Mouse (Mus musculus): ENCODE measurements at regions not wholly inside any gene's neighbourhood (a gene's known extent, or its start where the extent isn't known, plus 50 kb on each side); places are given as distances from the start of the nearest gene placed in this dataset.

GRCm38 (mm10) chr10:108061813-108062435 is 100.1 kb upstream of the Ppp1r12a start:
- DNase-seq (no peak), ATAC-seq (ENCODE audit: insufficient read depth) (no peak; the same call in 1 of the 2 replicates)
- Histone ChIP-seq H3K36me3 (ENCODE audit: insufficient read depth) (no peaks in the 10 kb centered on the region), H3K4me2 (no peak overlapping the region), H3K9ac (no peak overlapping the region), H3K4me3 (ENCODE audit: low read depth, low read length) (no peak overlapping the region), H3K27me3 (ENCODE audit: insufficient read depth, low read length) (no peaks in the 10 kb centered on the region), H3K27ac (ENCODE audit: low read depth) (no peak overlapping the region), H3K4me1 (ENCODE audit: insufficient read depth) (no peaks in the 10 kb centered on the region), H3K9me3 (ENCODE audit: low read depth, low read length) (no peaks in the 10 kb centered on the region)
- TF ChIP-seq CTCF (IDR thresholded peaks at IDR 0.05; ENCODE audit: low read depth): no peak
- 63% methylated on average over 7 of the region's 7 CpGs for WGBS

GRCm38 (mm10) chr10:108060554-108060953 is 101.4 kb upstream of the Ppp1r12a start:
- Histone ChIP-seq H3K9me3 (ENCODE audit: low read depth, low read length) (no peaks in the 10 kb centered on the region), H3K4me3 (ENCODE audit: low read depth, low read length) (no peak overlapping the region), H3K36me3 (ENCODE audit: insufficient read depth) (no peaks in the 10 kb centered on the region), H3K9ac (no peak overlapping the region), H3K27me3 (ENCODE audit: insufficient read depth, low read length) (no peaks in the 10 kb centered on the region), H3K4me2 (no peak overlapping the region), H3K4me1 (ENCODE audit: insufficient read depth) (no peaks in the 10 kb centered on the region), H3K27ac (ENCODE audit: low read depth) (no peak overlapping the region)
- peak; percentile 52 for ATAC-seq (ENCODE audit: insufficient read depth)
- no peak for DNase-seq
- no peak for TF ChIP-seq CTCF (IDR thresholded peaks at IDR 0.05; ENCODE audit: low read depth)
- WGBS: 56% methylated on average over 3 of the region's 3 CpGs

GRCm38 (mm10) chr10:108051637-108052036 is 110.4 kb upstream of the Ppp1r12a start:
- WGBS: 90% methylated on average over 1 of the region's 1 CpGs
- H3K4me2 ChIP-seq: no peak overlapping the region

GRCm38 (mm10) chr10:108048426-108048825 is 113.6 kb upstream of the Ppp1r12a start:
- Histone ChIP-seq H3K9ac (no peak overlapping the region), H3K9me3 (ENCODE audit: low read depth, low read length) (no peaks in the 10 kb centered on the region), H3K4me3 (ENCODE audit: low read depth, low read length) (no peak overlapping the region), H3K27ac (ENCODE audit: low read depth) (no peak overlapping the region), H3K4me1 (ENCODE audit: insufficient read depth) (no peaks in the 10 kb centered on the region), H3K27me3 (ENCODE audit: insufficient read depth, low read length) (no peaks in the 10 kb centered on the region), H3K36me3 (ENCODE audit: insufficient read depth) (no peaks in the 10 kb centered on the region), H3K4me2 (no peak overlapping the region)
- TF ChIP-seq CTCF (IDR thresholded peaks at IDR 0.05; ENCODE audit: low read depth): no peak
- DNase-seq (no peak), ATAC-seq (ENCODE audit: insufficient read depth) (no peak)
- WGBS: 76% methylated on average over 2 of the region's 2 CpGs

More at GRCm38 (mm10) chr10:108051637-108052036, 110.4 kb upstream of the Ppp1r12a start:
- no peaks in the 10 kb centered on the region for H3K9me3 ChIP-seq (ENCODE audit: low read depth, low read length)
- H3K27ac ChIP-seq (ENCODE audit: low read depth): no peak overlapping the region
- no peak overlapping the region for H3K9ac ChIP-seq
- H3K27me3 ChIP-seq (ENCODE audit: insufficient read depth, low read length): no peaks in the 10 kb centered on the region
- no peak for TF ChIP-seq CTCF (IDR thresholded peaks at IDR 0.05; ENCODE audit: low read depth)
- H3K36me3 ChIP-seq (ENCODE audit: insufficient read depth): no peaks in the 10 kb centered on the region
- H3K4me3 ChIP-seq (ENCODE audit: low read depth, low read length): no peak overlapping the region
- H3K4me1 ChIP-seq (ENCODE audit: insufficient read depth): no peaks in the 10 kb centered on the region
- ATAC-seq (ENCODE audit: insufficient read depth) (no peak), DNase-seq (no peak)

GRCm38 (mm10) chr10:108043519-108043918 is 118.5 kb upstream of the Ppp1r12a start:
- no peak; the same call in 1 of the 2 replicates for ATAC-seq (ENCODE audit: insufficient read depth)
- Histone ChIP-seq H3K9ac (no peak overlapping the region), H3K27me3 (ENCODE audit: insufficient read depth, low read length) (no peaks in the 10 kb centered on the region), H3K36me3 (ENCODE audit: insufficient read depth) (no peaks in the 10 kb centered on the region), H3K27ac (ENCODE audit: low read depth) (no peak overlapping the region), H3K4me3 (ENCODE audit: low read depth, low read length) (no peak overlapping the region), H3K9me3 (ENCODE audit: low read depth, low read length) (no peaks in the 10 kb centered on the region), H3K4me2 (no peak overlapping the region), H3K4me1 (ENCODE audit: insufficient read depth) (no peaks in the 10 kb centered on the region)
- 23% methylated on average over 2 of the region's 2 CpGs for WGBS
- no peak for DNase-seq
- TF ChIP-seq CTCF (IDR thresholded peaks at IDR 0.05; ENCODE audit: low read depth): no peak

GRCm38 (mm10) chr10:108040027-108040426 is 122.0 kb upstream of the Ppp1r12a start:
- TF ChIP-seq CTCF (IDR thresholded peaks at IDR 0.05; ENCODE audit: low read depth): no peak
- no peaks in the 10 kb centered on the region for H3K36me3 ChIP-seq (ENCODE audit: insufficient read depth)
- H3K9me3 ChIP-seq (ENCODE audit: low read depth, low read length): no peaks in the 10 kb centered on the region
- no peaks in the 10 kb centered on the region for H3K4me1 ChIP-seq (ENCODE audit: insufficient read depth)
- H3K27me3 ChIP-seq (ENCODE audit: insufficient read depth, low read length): no peaks in the 10 kb centered on the region
- no peak overlapping the region for H3K27ac ChIP-seq (ENCODE audit: low read depth)
- ATAC-seq (ENCODE audit: insufficient read depth) (no peak), DNase-seq (no peak)
- H3K4me2 ChIP-seq: no peak overlapping the region
- H3K4me3 ChIP-seq (ENCODE audit: low read depth, low read length): no peak overlapping the region
- H3K9ac ChIP-seq: no peak overlapping the region

GRCm38 (mm10) chr10:108036486-108037109 is 124.7 kb upstream of the Otogl start:
- H3K36me3 ChIP-seq (ENCODE audit: insufficient read depth): no peaks in the 10 kb centered on the region
- H3K27me3 ChIP-seq (ENCODE audit: insufficient read depth, low read length): no peaks in the 10 kb centered on the region
- H3K27ac ChIP-seq (ENCODE audit: low read depth): no peak overlapping the region
- H3K4me2 ChIP-seq: no peak overlapping the region
- H3K9me3 ChIP-seq (ENCODE audit: low read depth, low read length): no peaks in the 10 kb centered on the region
- ATAC-seq (ENCODE audit: insufficient read depth): no peak
- DNase-seq: no peak
- no peak overlapping the region for H3K4me3 ChIP-seq (ENCODE audit: low read depth, low read length)
- WGBS: 53% methylated on average over 3 of the region's 3 CpGs
- no peak overlapping the region for H3K9ac ChIP-seq
- no peaks in the 10 kb centered on the region for H3K4me1 ChIP-seq (ENCODE audit: insufficient read depth)
- no peak for TF ChIP-seq CTCF (IDR thresholded peaks at IDR 0.05; ENCODE audit: low read depth)

Data from lung, embryonic 14.5 days (tissue).